Mouse (Mus musculus) liver, adult 2 months (tissue): Measurements from ENCODE around the gene Syt1. TPM values are rescaled to one million over a fixed set of nuclear protein-coding genes. Genes with fewer than 3 reads are reported as not detected.

Experiments used
- DNase-seq: peaks from one replicate; pipeline ENCODE4 v3.0.0-alpha.2; 2011; ENCODE audit warnings: low read depth, low spot score; ENCODE audit errors: extremely low read depth
- H3K27ac ChIP-seq: fragments of 200-500 bp; replicated peaks from 2 replicates; pipeline ENCODE4 v1.5.1; 2012; ENCODE audit warnings: low read depth, mild to moderate bottlenecking, control low read depth, inconsistent platforms, low read length; ENCODE audit not compliant: insufficient read depth
- H3K27me3 ChIP-seq: fragments of 200-500 bp; 2 replicates; pipeline ENCODE4 v1.6.1; 2012; ENCODE audit warnings: mild to moderate bottlenecking, moderate library complexity, low read length, inconsistent platforms; ENCODE audit not compliant: control insufficient read depth, insufficient read depth
- H3K36me3 ChIP-seq: fragments of 200-500 bp; 2 replicates; pipeline ENCODE4 v1.6.1; 2012; ENCODE audit warnings: low read length, inconsistent platforms; ENCODE audit not compliant: control insufficient read depth, insufficient read depth
- H3K4me1 ChIP-seq: fragments of 200-500 bp; 2 replicates; pipeline ENCODE4 v1.6.1; 2011; ENCODE audit warnings: low read length; ENCODE audit not compliant: control insufficient read depth, insufficient read depth
- H3K4me3 ChIP-seq: fragments of 200-500 bp; 2 replicates; pipeline ENCODE4 v1.5.1; 2011; ENCODE audit warnings: low read depth, mild to moderate bottlenecking, control low read depth, low read length, moderate library complexity; ENCODE audit not compliant: insufficient read depth
- H3K79me2 ChIP-seq: fragments of 200-500 bp; 2 replicates; pipeline ENCODE4 v1.6.1; 2012; ENCODE audit warnings: inconsistent platforms, mild to moderate bottlenecking, low read length, moderate library complexity; ENCODE audit not compliant: control insufficient read depth, insufficient read depth
- H3K9ac ChIP-seq: fragments of 200-500 bp; 2 replicates; pipeline ENCODE4 v1.6.1; 2012; ENCODE audit warnings: low read depth, mild to moderate bottlenecking, control low read depth, inconsistent platforms, low read length
- CTCF ChIP-seq: fragments of 200-500 bp; IDR thresholded peaks from 2 replicates; pipeline ENCODE4 v1.5.1; 2011; ENCODE audit warnings: low read depth, low read length, control low read depth
- POLR2A ChIP-seq: fragments of 200-500 bp; IDR thresholded peaks from 2 replicates; pipeline ENCODE4 v1.6.1; 2011; ENCODE audit warnings: low read length, control low read depth; ENCODE audit not compliant: insufficient read depth; ENCODE audit errors: extremely low read depth
- WGBS: fragments of 180-500 bp; shearing (Covaris S2); methylation state at CpG from one replicate; pipeline ENCODE4 v1.1.7; 2018; 5-methylcytosine and 5-hydroxymethylcytosine counted together
- polyA plus RNA-seq: library from polyadenylated mRNA; depleted of rRNA; stranded (reverse); fragments of >200 nt; gene quantifications from 2 replicates; pipeline ENCODE4 v1.2.3, GENCODE M21; 2012
- total RNA-seq: library from RNA; depleted of rRNA; stranded (reverse); fragments of >200 nt; gene quantifications from 2 replicates; pipeline ENCODE4 v1.2.3, GENCODE M21; 2014

Syt1 gene
- total and polyA plus RNA-seq, 2 experiments = 2.5 to 5.8 TPM

GRCm38 (mm10) chr10:108832248-108832647 is 178.5 kb downstream of the Syt1 start:
- Histone ChIP-seq H3K4me3 (no peak overlapping the region), H3K4me1 (no peaks in the 10 kb centered on the region), H3K27me3 (no peaks in the 10 kb centered on the region), H3K79me2 (no peaks in the 10 kb centered on the region), H3K9ac (no peak overlapping the region), H3K27ac (no peak overlapping the region), H3K36me3 (no peaks in the 10 kb centered on the region)
- TF ChIP-seq CTCF (no peak), POLR2A (no peak)
- 92% methylated on average over 6 of the region's 6 CpGs for WGBS
- no peak for DNase-seq

- TF ChIP-seq CTCF (no peak), POLR2A (no peak)
- H3K27ac ChIP-seq = no peak overlapping the region
- no peak for DNase-seq
- no peak overlapping the region for H3K9ac ChIP-seq
- H3K4me1 ChIP-seq = no peaks in the 10 kb centered on the region
- no peak overlapping the region for H3K4me3 ChIP-seq
- no peaks in the 10 kb centered on the region for H3K27me3 ChIP-seq
- 86% methylated on average over 6 of the region's 6 CpGs for WGBS
- no peaks in the 10 kb centered on the region for H3K36me3 ChIP-seq
- no peaks in the 10 kb centered on the region for H3K79me2 ChIP-seq
Observed at GRCm38 (mm10) chr10:108831801-108832200, 179.0 kb downstream of the Syt1 start.

DNA sequence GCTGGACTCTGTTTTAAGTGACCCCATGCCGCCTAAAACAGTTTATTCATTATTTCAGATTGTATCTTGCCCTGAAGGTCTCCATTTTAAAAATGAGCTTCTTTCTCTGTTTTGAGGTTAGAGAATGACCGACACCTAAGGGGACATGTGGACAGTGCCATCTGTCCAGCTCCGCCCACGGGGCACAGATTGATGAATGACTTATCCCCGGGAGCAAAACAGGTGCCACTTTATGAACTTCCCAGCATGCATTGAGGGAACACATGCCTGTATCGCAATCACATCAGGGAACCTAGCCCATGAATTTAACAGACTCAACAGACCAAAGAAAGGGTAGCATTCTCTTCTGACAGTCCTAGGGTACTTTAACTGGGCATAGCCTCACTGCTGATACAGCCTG is 188.5 kb downstream of the Syt1 start:
- no peaks in the 10 kb centered on the region for H3K27me3 ChIP-seq
- H3K79me2 ChIP-seq = no peaks in the 10 kb centered on the region
- no peak overlapping the region for H3K9ac ChIP-seq
- TF ChIP-seq POLR2A (no peak), CTCF (no peak)
- no peaks in the 10 kb centered on the region for H3K4me1 ChIP-seq
- H3K27ac ChIP-seq = no peak overlapping the region
- DNase-seq = no peak
- WGBS = 87% methylated on average over 6 of the region's 6 CpGs
- no peaks in the 10 kb centered on the region for H3K36me3 ChIP-seq
- no peak overlapping the region for H3K4me3 ChIP-seq

- Histone ChIP-seq H3K4me3 (no peak overlapping the region), H3K27ac (no peak overlapping the region), H3K27me3 (no peaks in the 10 kb centered on the region), H3K9ac (no peak overlapping the region), H3K79me2 (no peaks in the 10 kb centered on the region), H3K4me1 (no peaks in the 10 kb centered on the region), H3K36me3 (no peaks in the 10 kb centered on the region)
- no peak for TF ChIP-seq POLR2A
- no peak for TF ChIP-seq CTCF
- 88% methylated on average over 6 of the region's 6 CpGs for WGBS
- no peak for DNase-seq
Observed at GRCm38 (mm10) chr10:108815339-108815738, 195.4 kb downstream of the Syt1 start.

DNA sequence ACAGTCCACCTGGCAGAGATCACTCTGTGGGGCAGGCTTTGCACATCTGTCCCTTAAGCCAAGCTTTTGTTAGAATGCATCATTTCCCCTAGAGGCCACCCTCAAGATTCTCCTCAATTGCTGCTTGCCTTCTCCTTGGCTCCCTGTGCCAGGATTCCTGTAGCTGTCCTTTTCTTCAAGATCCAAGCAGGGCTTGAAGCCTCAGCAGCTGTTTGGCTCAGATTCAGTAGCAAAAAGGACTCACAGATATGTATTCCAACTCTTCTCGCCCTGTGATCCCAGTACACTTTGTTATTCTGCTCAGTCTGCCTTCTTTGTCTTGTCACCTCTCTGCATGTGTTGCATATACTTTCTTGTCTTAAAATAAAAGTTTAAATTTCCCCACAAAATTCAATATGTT is 206.4 kb downstream of the Syt1 start:
- DNase-seq = no peak
- Histone ChIP-seq H3K27me3 (no peaks in the 10 kb centered on the region), H3K27ac (no peak overlapping the region), H3K36me3 (no peaks in the 10 kb centered on the region), H3K79me2 (no peaks in the 10 kb centered on the region), H3K4me1 (no peaks in the 10 kb centered on the region), H3K9ac (no peak overlapping the region), H3K4me3 (no peak overlapping the region)
- WGBS = 67% methylated on average over 1 of the region's 1 CpGs
- no peak for TF ChIP-seq CTCF
- no peak for TF ChIP-seq POLR2A

DNA sequence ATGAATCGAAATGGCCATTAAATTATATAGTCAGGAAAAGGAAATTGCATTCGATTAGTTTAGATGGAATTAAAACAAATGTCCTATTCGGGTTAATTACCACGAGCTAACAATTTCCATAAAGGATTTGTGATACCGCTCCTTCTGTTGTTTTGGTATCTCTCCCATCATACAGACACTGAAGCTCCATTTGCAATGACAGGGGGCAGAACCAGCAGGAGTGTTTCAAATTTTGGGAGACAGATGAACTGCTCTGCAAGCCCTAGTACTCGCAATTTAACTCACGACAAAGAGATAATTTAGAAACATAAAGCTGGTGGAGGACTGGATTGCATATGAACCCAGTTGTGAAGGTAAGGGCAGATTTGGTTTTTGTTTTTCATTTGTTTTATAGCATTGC is 210.0 kb downstream of the Syt1 start:
- no peaks in the 10 kb centered on the region for H3K36me3 ChIP-seq
- no peak overlapping the region for H3K4me3 ChIP-seq
- no peak overlapping the region for H3K9ac ChIP-seq
- H3K79me2 ChIP-seq = no peaks in the 10 kb centered on the region
- DNase-seq = no peak
- no peaks in the 10 kb centered on the region for H3K4me1 ChIP-seq
- TF ChIP-seq POLR2A (no peak), CTCF (no peak)
- H3K27ac ChIP-seq = no peak overlapping the region
- 86% methylated on average over 7 of the region's 7 CpGs for WGBS
- no peaks in the 10 kb centered on the region for H3K27me3 ChIP-seq
